Mouse (Mus musculus) layer of hippocampus, postnatal 14 days (tissue): ENCODE results near the gene Atp6v0e2. TPM values are rescaled to one million over a fixed set of nuclear protein-coding genes. Genes with fewer than 3 reads are reported as not detected.

Experiments used
- DNase-seq, 2 experiments: peaks; one replicate each; pipeline ENCODE4 v3.0.0; 2021 to 2022; ENCODE audit warnings: low spot score in 2 of 2, mixed read lengths in 1 of 2
- total RNA-seq, 2 experiments: library from RNA; stranded (reverse); gene quantifications; 2 replicates each; pipeline ENCODE4 v1.2.3; 2021

Atp6v0e2 gene
- total RNA-seq, 2 experiments from 2014 or later, result 522 to 523 TPM

DNA sequence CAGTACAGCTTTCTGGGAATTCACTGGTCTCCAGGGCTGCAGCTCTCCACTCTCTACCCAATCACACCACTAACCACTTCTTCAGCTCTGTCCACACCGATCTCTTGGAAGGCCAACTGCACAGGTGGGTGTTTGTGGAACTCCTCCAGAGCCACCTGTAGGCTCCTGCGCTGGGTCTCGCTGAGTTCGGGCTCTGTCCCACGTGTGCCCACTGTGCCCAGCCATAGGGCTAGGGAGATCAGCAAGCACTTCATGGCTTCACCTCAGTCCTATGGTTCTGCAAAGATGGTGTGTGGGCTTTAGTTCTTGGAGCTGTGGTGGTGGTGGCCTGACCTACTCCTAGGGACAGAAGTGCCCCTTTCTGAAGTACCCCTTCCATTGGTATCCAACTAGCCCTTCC is 34.6 kb downstream of the Atp6v0e2 start:
- DNase-seq, result no peak

DNA sequence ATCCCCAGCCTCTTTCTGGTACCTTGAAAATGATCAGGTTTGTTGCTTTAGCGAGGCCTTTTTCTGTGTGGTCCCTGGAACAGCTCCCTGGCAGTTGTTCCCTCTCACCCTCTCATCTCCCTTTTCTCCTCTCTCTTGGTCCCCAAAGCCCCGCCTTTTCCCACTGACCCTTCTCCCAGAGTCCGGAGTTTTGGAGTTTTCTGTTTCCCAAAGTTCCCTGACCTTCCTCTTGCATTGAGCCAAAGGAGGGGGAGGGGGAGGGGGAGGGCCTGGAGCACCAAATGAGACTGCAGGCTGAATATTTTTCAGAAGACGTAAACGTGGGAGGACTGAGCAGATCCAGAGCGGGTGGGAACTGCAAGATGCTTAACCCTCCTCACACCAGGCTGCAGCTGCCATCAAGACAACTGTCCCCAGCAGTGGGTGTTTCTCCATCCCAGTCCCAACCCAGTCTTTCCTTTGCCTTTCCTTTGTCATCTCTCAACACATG is 35.2 kb downstream of the Atp6v0e2 start, which contains the start of gene Rarres2:
Rarres2 (minus strand) TSS at position 218 of the 490 bp plus-strand sequence.
- DNase-seq, result no peak

DNA sequence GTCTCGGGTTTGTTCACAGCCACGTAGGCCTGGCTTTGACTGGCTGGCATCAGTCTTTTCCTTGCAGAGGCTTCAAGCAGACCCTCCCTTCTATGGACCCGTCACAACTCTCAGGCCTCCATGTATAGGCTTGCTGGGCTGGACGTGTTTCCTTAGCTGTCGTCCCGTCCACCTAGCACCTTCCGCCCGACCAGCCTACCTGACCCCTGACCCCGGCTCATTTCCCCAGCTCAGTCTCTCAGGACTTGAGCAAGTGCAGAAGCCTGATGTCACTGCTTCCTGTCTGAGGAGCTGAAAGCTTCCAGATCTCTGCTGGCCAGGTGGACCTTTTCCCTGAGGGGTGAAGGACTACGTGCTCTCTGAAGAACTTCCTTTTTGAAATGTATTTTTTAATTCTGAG is 35.9 kb downstream of the Atp6v0e2 start:
- DNase-seq, result no peak

DNA sequence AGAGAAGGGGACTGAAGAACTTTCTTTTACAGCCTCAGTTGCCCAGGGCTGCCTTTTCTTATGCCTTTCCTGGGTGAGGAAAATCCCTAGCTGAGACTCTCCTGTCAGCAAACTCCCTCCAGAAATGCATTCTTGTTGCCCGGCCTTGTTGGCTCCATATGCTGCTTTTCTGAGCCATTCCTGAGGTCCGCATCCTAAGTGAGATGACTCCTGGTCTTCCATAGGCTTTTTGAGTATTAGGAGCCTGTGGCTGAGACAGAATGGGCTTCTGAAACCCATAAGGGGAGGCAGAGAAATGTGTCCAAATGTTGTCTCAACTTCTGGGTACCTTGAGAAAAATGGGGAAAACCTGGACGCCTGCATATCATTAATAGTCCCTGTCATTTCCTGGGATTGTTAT is 36.6 kb downstream of the Atp6v0e2 start:
- DNase-seq, result no peak

DNA sequence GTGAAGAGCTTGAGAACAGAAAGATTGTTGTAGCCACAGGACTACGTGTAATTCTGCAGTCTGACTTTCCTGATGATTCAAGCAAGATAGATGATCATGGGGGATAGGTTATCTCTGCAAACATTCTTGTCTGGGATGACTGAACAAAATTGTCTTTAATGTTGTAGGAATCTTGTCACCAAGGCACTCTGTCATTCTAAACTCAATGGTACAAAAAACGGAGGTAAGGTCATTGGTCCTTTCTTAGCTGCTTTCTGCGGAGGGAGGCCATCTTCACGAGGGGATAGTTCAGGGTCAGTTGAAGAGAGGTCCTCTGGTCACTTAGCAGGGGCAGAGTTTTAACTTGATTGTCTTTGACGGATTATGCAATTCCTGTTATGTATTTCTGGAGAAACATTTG is 41.3 kb downstream of the Atp6v0e2 start:
- no peak for DNase-seq

DNA sequence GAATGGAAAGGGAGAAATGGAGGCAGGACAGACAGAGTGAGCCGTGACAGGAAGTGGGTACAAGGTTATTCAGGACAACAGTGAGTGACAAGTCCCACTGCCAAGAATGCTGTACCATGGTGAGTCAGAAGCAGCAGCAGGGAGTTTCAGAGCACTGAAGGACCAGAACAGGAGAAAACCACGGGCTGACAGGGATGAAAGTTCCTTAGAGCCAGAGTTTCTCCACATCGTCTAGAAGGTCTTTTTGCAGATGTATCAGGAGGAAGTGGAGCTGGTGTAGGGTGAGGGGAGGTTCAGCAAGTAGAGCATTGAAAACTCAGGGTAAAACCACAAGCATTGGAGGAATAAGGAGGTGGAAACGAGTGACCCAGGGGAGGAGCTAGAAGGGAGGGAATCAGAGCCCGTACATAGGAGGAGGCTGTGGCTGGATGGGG is 41.8 kb downstream of the Atp6v0e2 start:
- DNase-seq, result no peak

DNA sequence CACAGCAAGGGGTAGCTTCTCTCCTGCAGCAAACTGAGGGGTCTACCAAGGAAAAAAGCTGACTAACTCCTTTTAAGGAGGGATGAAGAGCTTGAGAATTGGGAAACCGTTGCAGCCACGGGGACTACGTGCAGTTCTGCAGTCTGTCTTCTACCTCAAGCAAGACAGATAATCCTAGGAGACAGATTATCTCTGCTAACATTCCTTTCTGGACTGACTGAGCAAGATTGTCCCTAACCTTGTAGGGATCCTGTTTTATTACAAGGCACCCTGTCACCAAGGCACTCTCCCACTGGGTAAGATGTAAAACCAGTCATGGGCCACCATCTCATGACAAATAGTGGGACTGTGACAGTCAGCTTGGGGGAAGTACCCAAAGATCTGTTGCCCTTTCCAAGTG is 43.8 kb downstream of the Atp6v0e2 start:
- DNase-seq, result no peak

DNA sequence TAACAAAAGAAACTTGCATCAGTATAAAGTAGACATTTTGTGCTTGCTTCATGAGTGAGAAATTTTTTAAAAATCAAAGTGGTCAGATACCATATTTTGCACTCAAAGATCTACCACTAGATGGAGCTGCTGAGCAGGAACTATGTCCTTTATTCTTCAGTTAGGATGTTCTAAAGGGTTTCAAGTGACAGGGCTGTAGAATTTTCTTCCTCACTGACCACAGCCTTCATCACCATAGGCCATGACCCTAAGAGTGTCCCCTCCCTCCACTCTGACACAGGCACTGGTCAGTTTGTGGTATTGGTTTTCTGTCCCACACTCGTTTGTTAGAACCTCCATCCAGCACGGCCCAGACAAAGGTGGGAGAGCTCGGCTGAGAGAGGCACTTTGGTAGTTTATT is 44.6 kb downstream of the Atp6v0e2 start:
- DNase-seq, result peak in 1 of 2 experiments; percentile 76

DNA sequence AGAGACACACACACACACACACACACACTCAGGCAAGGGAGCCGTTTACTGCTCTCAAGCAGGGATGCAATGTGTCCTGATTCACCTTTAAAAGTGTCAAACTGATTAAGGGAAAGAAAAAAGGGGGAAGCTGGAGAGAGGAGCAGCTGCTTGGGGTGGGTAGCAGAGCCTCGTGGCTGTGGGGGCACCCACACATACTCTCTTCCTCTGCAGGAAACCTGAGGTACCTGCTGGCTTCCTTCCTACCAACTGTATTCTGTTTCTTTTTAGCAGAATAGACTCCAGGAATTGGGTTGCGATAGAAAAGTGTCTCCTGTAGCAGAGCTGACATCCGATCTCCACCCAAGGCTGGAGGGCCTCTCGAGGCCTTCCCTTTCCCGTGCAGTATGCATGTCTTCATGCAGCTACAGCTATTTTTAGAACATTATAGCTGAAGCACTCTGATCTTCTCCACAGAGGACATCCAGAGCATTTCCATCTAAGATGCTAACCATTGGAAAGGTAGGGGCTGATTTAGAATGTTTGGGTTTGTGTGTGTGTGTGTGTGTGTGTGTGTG is 51.9 kb downstream of the Atp6v0e2 start, which contains the start of gene Gm45021:
Gm45021 (plus strand) TSS at position 417 of the 557 bp plus-strand sequence.
- no peak for DNase-seq

Other genes with a start within 250 kb of the Atp6v0e2 start
- gene Krba1, start 142.0 kb upstream of the Atp6v0e2 start, total RNA-seq, result 10 to 100 TPM; 39.4 to 43.0 TPM
- 10 to 100 TPM; 19.0 to 20.0 TPM for gene Zfp467, start 91.8 kb upstream of the Atp6v0e2 start, total RNA-seq
- under 1 TPM; 0.44 to 0.57 TPM for gene Sspo, start 89.4 kb upstream of the Atp6v0e2 start, total RNA-seq
- gene Lrrc61, start 17.2 kb downstream of the Atp6v0e2 start, total RNA-seq, result 10 to 100 TPM; 29.2 to 30.2 TPM
- 10 to 100 TPM; 14.9 to 23.3 TPM for gene Rarres2, start 35.2 kb downstream of the Atp6v0e2 start, total RNA-seq
- gene Gm45021, start 52.0 kb downstream of the Atp6v0e2 start, total RNA-seq, result not detected
- gene Repin1, start 56.3 kb downstream of the Atp6v0e2 start, total RNA-seq, result 10 to 100 TPM; 29.3 to 38.4 TPM
- gene Gm44965, start 56.3 kb downstream of the Atp6v0e2 start, total RNA-seq, result not detected
- gene Zfp775, start 64.4 kb downstream of the Atp6v0e2 start, total RNA-seq, result 1 to 10 TPM; 6.4 to 6.5 TPM
- gene AI854703, start 89.1 kb downstream of the Atp6v0e2 start, total RNA-seq, result 10 to 100 TPM; 12.5 to 13.7 TPM
- gene Gimap8, start 109.6 kb downstream of the Atp6v0e2 start, total RNA-seq, result 1 to 10 TPM; 1.0 to 1.4 TPM
- under 1 TPM; 0.55 to 0.62 TPM for gene Gimap9, start 138.5 kb downstream of the Atp6v0e2 start, total RNA-seq
- gene Gimap4, start 146.9 kb downstream of the Atp6v0e2 start, total RNA-seq, result under 1 TPM; 0.21 to 0.30 TPM
- 1 to 10 TPM; 6.5 to 7.3 TPM for gene Gimap6, start 170.6 kb downstream of the Atp6v0e2 start, total RNA-seq
- 1 to 10 TPM; 1.5 to 2.4 TPM for gene Gm28053, start 181.0 kb downstream of the Atp6v0e2 start, total RNA-seq
- gene Gimap7, start 181.0 kb downstream of the Atp6v0e2 start, total RNA-seq, result not detected
- gene Gimap1, start 201.4 kb downstream of the Atp6v0e2 start, total RNA-seq, result 1 to 10 TPM; 2.1 to 2.6 TPM
- gene Gimap5, start 208.6 kb downstream of the Atp6v0e2 start, total RNA-seq, result 1 to 10 TPM; 1.3 to 1.7 TPM
- gene Gimap3, start 233.2 kb downstream of the Atp6v0e2 start, total RNA-seq, result not detected